Mouse (Mus musculus) heart, adult 2 months (tissue): ENCODE data around the gene Med27.

ENCODE experiments used
- CTCF ChIP-seq: fragments of 200-600 bp; IDR thresholded peaks from 2 replicates; pipeline ENCODE4 v1.8.1; 2022; ENCODE audit warnings: antibody characterized with exemption, mild to moderate bottlenecking, moderate library complexity
- EP300 ChIP-seq: fragments of 200-500 bp; IDR thresholded peaks from 2 replicates; pipeline ENCODE4 v1.6.1; 2011; ENCODE audit warnings: low read depth, low read length, control low read depth; ENCODE audit not compliant: insufficient read depth
- POLR2A ChIP-seq: fragments of 200-500 bp; IDR thresholded peaks from 2 replicates; pipeline ENCODE4 v1.6.1; 2011; ENCODE audit warnings: mild to moderate bottlenecking, low read depth, low read length, control low read depth; ENCODE audit not compliant: insufficient read depth

DNA sequence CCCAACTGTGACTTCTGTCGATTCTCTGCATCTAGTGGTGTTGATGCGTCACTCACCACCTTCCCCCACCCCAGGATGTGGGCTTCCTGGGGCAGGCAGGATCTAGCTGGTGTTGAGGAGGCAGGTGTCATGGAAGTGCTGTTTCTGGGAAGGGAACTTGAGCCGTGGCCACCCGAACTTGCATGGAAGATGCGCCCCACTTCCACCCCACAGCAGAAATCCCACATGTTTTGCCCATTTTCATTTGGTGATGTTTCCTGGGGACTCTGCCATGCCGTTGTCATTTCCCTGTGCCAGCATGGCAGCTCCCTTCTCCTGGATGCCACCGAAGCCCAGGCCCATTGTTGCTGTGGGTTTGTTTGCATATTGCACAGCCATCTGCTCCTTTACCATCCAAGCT lies 42.3 kb downstream of the Med27 start:
- TF ChIP-seq CTCF = no peak
- TF ChIP-seq POLR2A = no peak
- no peak for TF ChIP-seq EP300
